Mouse (Mus musculus) heart, postnatal 0 days (tissue): ENCODE results near the gene Ttc7b.

Experiments
- CTCF ChIP-seq: IDR thresholded peaks from 2 replicates; pipeline ENCODE4 v1.5.1; 2016; ENCODE audit warnings: antibody characterized with exemption, control low read depth, low read depth
- EP300 ChIP-seq: IDR thresholded peaks from 2 replicates; pipeline ENCODE4 v1.6.1; 2016; ENCODE audit warnings: antibody characterized with exemption, low read depth

GRCm38 (mm10) chr12:100275850-100276249, 244.8 kb downstream of the Ttc7b start:
- TF ChIP-seq CTCF = no peak
- peak; percentile 46; the same call in 1 of the 2 replicates for TF ChIP-seq EP300
